Mouse (Mus musculus) MEL (cell line): ENCODE measurements around the gene U2af2. TPM values are rescaled to one million over a fixed set of nuclear protein-coding genes. Genes with fewer than 3 reads are reported as not detected.

Experiments used
- DNase-seq: peaks from one replicate; pipeline ENCODE4 v3.0.0; 2011; ENCODE audit warnings: low read depth, low spot score
- H3K27ac ChIP-seq: 2 replicates; pipeline ENCODE4 v1.5.1; 2012; ENCODE audit warnings: low read depth, mild to moderate bottlenecking, control low read depth, low read length, moderate library complexity; ENCODE audit not compliant: control insufficient read depth
- H3K27me3 ChIP-seq, 2 experiments: fragments of 150-350 bp in 1 of 2; sonication (generic) in 1 of 2; 2 replicates each; pipeline ENCODE4 v1.6.1; 2012; ENCODE audit warnings: low read length in 2 of 2, mild to moderate bottlenecking in 2 of 2, improper control_type of control experiment in 1 of 2, moderate library complexity in 1 of 2; ENCODE audit not compliant: insufficient read depth in 2 of 2, control insufficient read depth in 1 of 2
- H3K36me3 ChIP-seq, 2 experiments: 2 replicates each; pipeline ENCODE4 v1.6.1; 2012 to 2014; ENCODE audit warnings: low read length in 2 of 2, improper control_type of control experiment in 1 of 2, inconsistent platforms in 1 of 2, mild to moderate bottlenecking in 1 of 2; ENCODE audit not compliant: insufficient read depth in 2 of 2, control insufficient read depth in 1 of 2
- H3K4me1 ChIP-seq, 2 experiments: fragments of 150-350 bp in 1 of 2; sonication (generic) in 1 of 2; 2 replicates each; pipeline ENCODE4 v1.6.1; 2012; ENCODE audit warnings: low read length in 2 of 2, improper control_type of control experiment in 1 of 2, mild to moderate bottlenecking in 1 of 2; ENCODE audit not compliant: insufficient read depth in 2 of 2, control insufficient read depth in 1 of 2
- H3K4me3 ChIP-seq, 2 experiments: fragments of 150-350 bp in 1 of 2; sonication (generic) in 1 of 2; 2 replicates each; pipeline ENCODE4 v1.5.1; 2012; ENCODE audit warnings: low read depth in 2 of 2, low read length in 2 of 2, mild to moderate bottlenecking in 2 of 2, moderate library complexity in 2 of 2, control low read depth in 1 of 2, improper control_type of control experiment in 1 of 2; ENCODE audit not compliant: control insufficient read depth in 1 of 2, insufficient read depth in 1 of 2
- H3K79me2 ChIP-seq: 2 replicates; pipeline ENCODE4 v1.6.1; 2012; ENCODE audit warnings: mild to moderate bottlenecking, low read length, moderate library complexity; ENCODE audit not compliant: control insufficient read depth, poor library complexity, insufficient read depth
- H3K9ac ChIP-seq: 2 replicates; pipeline ENCODE4 v1.6.1; 2012; ENCODE audit warnings: low read depth, mild to moderate bottlenecking, control low read depth, low read length, moderate library complexity; ENCODE audit not compliant: control insufficient read depth, poor library complexity, severe bottlenecking
- H3K9me3 ChIP-seq: fragments of 150-350 bp; sonication (generic); replicated peaks from 2 replicates; pipeline ENCODE4 v1.6.1; 2012; ENCODE audit warnings: mild to moderate bottlenecking, low read length, improper control_type of control experiment, moderate library complexity; ENCODE audit not compliant: insufficient read depth
- BHLHE40 ChIP-seq: IDR thresholded peaks from 2 replicates; pipeline ENCODE4 v1.6.1; 2012; ENCODE audit warnings: low read depth, mild to moderate bottlenecking, inconsistent platforms, low read length, improper control_type of control experiment, borderline replicate concordance
- CHD1 ChIP-seq: IDR thresholded peaks from 2 replicates; pipeline ENCODE4 v1.6.1; 2012; ENCODE audit warnings: low read depth, mild to moderate bottlenecking, inconsistent platforms, low read length, improper control_type of control experiment
- CTCF ChIP-seq, 3 experiments: IDR thresholded peaks in 2 of 3; conservative IDR thresholded peaks in 1 of 3; 2 replicates each; pipeline ENCODE4 v1.5.1; 2011 to 2012; ENCODE audit warnings: low read length in 3 of 3, low read depth in 2 of 3, mild to moderate bottlenecking in 2 of 3, improper control_type of control experiment in 1 of 3, inconsistent platforms in 1 of 3, mixed read lengths in 1 of 3, moderate library complexity in 1 of 3; ENCODE audit not compliant: control insufficient read depth in 1 of 3, insufficient read depth in 1 of 3, poor library complexity in 1 of 3, severe bottlenecking in 1 of 3
- GABPA ChIP-seq: IDR thresholded peaks from 2 replicates; pipeline ENCODE4 v1.6.1; 2012; ENCODE audit warnings: low read depth, mild to moderate bottlenecking, inconsistent platforms, low read length, improper control_type of control experiment, moderate library complexity
- GATA1 ChIP-seq: IDR thresholded peaks from 2 replicates; pipeline ENCODE4 v1.6.1; 2011; ENCODE audit warnings: low read depth, low read length, improper control_type of control experiment
- JUND ChIP-seq: IDR thresholded peaks from 2 replicates; pipeline ENCODE4 v1.6.1; 2011; ENCODE audit warnings: low read depth, mild to moderate bottlenecking, improper control_type of control experiment, low read length
- KAT2A ChIP-seq: conservative IDR thresholded peaks from 2 replicates; pipeline ENCODE4 v1.6.1; 2012; ENCODE audit warnings: low read depth, low read length, improper control_type of control experiment, inconsistent platforms
- MAFK ChIP-seq: IDR thresholded peaks from 2 replicates; pipeline ENCODE4 v1.6.1; 2011; ENCODE audit warnings: low read depth, mild to moderate bottlenecking, low read length, improper control_type of control experiment, borderline replicate concordance
- MAX ChIP-seq: IDR thresholded peaks from 2 replicates; pipeline ENCODE4 v1.6.1; 2011; ENCODE audit warnings: low read length, improper control_type of control experiment
- MXI1 ChIP-seq: IDR thresholded peaks from 2 replicates; pipeline ENCODE4 v1.6.1; 2011; ENCODE audit warnings: mild to moderate bottlenecking, low read depth, low read length, improper control_type of control experiment
- MYB ChIP-seq: IDR thresholded peaks from 2 replicates; pipeline ENCODE4 v1.6.1; 2011; ENCODE audit warnings: mild to moderate bottlenecking, low read depth, low read length, improper control_type of control experiment
- MYC ChIP-seq: IDR thresholded peaks from 2 replicates; pipeline ENCODE4 v1.6.1; 2011; ENCODE audit warnings: low read depth, mild to moderate bottlenecking, low read length, improper control_type of control experiment, moderate library complexity
- POLR2AphosphoS5 ChIP-seq: IDR thresholded peaks from 2 replicates; pipeline ENCODE4 v1.6.1; 2012; ENCODE audit warnings: low read depth, borderline replicate concordance, mild to moderate bottlenecking, inconsistent platforms, low read length, moderate library complexity, mixed read lengths
- RAD21 ChIP-seq: IDR thresholded peaks from 2 replicates; pipeline ENCODE4 v1.6.1; 2011; ENCODE audit warnings: mild to moderate bottlenecking, low read depth, low read length, improper control_type of control experiment
- SIN3A ChIP-seq: IDR thresholded peaks from 2 replicates; pipeline ENCODE4 v1.6.1; 2012; ENCODE audit warnings: low read length, improper control_type of control experiment, inconsistent platforms
- SMC3 ChIP-seq: IDR thresholded peaks from 2 replicates; pipeline ENCODE4 v1.6.1; 2011; ENCODE audit warnings: low read depth, low read length, improper control_type of control experiment
- TBP ChIP-seq: IDR thresholded peaks from 2 replicates; pipeline ENCODE4 v1.8.0; 2011; ENCODE audit warnings: low read depth, low read length, improper control_type of control experiment
- TCF12 ChIP-seq: IDR thresholded peaks from 2 replicates; pipeline ENCODE4 v1.6.1; 2014; ENCODE audit warnings: low read depth, mild to moderate bottlenecking, inconsistent platforms, low read length, improper control_type of control experiment, moderate library complexity
- USF2 ChIP-seq, 2 experiments: IDR thresholded peaks; 2 replicates each; pipeline ENCODE4 v1.6.1; 2011 to 2012; ENCODE audit warnings: improper control_type of control experiment in 2 of 2, low read length in 2 of 2, borderline replicate concordance in 1 of 2, inconsistent platforms in 1 of 2, low read depth in 1 of 2, mild to moderate bottlenecking in 1 of 2; ENCODE audit not compliant: insufficient read depth in 1 of 2
- ZKSCAN1 ChIP-seq: IDR thresholded peaks from 2 replicates; pipeline ENCODE4 v1.6.1; 2012; ENCODE audit warnings: low read depth, mild to moderate bottlenecking, inconsistent platforms, low read length, improper control_type of control experiment, moderate library complexity
- ZMIZ1 ChIP-seq: IDR thresholded peaks from 2 replicates; pipeline ENCODE4 v1.6.1; 2012; ENCODE audit warnings: low read depth, mild to moderate bottlenecking, inconsistent platforms, low read length, improper control_type of control experiment, moderate library complexity
- polyA plus RNA-seq, 2 experiments: library from polyadenylated mRNA; stranded (reverse) in 1 of 2; unstranded in 1 of 2; fragments of >175 nt in 1 of 2; fragments of >200 nt in 1 of 2; gene quantifications; 2 replicates each; pipeline versions ENCODE4 v1.2.1 to v1.2.4; 2012; ENCODE audit warnings: low replicate concordance in 2 of 2, low read depth in 1 of 2; ENCODE audit not compliant: insufficient read length in 2 of 2, insufficient read depth in 1 of 2, missing spikeins in 1 of 2
- total RNA-seq: library from RNA; depleted of rRNA; stranded (reverse); fragments of 300-350 nt; gene quantifications from 2 replicates; pipeline ENCODE4 v1.2.3, GENCODE M21; 2012

The U2af2 gene
- total and polyA plus RNA-seq, 3 experiments = 311 to 491 (median 477) TPM

DNA sequence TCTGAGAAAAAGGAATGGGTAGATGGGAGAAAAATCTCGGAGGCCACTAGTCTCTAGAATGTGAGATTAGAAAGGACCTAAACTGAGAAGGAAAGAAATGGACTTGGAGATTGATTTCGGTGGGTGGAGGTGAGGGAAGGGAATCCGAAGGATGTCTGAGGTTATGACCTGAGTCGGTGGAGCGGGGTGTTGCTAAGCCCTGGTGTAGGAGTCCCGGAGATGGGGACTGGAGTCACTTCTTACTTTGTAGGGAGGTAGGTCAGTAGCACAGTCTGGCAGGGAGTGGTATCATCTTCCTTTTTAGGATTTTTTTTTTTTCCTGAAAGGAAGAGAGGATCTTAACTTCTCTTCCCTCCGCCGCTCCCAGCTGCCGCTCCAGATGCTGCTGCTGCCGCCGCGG lies 9.5 kb upstream of the U2af2 start:
- Histone ChIP-seq H3K79me2 (no peaks in the 10 kb centered on the region), H3K4me3 (no peak overlapping the region)

GRCm38 (mm10) chr7:5052931-5053343 lies 9.0 kb upstream of the U2af2 start:
- Histone ChIP-seq H3K9ac (no peak overlapping the region), H3K4me3 (no peak overlapping the region), H3K36me3 (no peaks in the 10 kb centered on the region), H3K79me2 (no peaks in the 10 kb centered on the region), H3K4me1 (no peaks in the 10 kb centered on the region), H3K9me3 (no peaks in the 10 kb centered on the region)
- DNase-seq = no peak
- TF ChIP-seq SMC3 = no peak
- TF ChIP-seq USF2 (IDR thresholded peaks at IDR 0.05; ENCODE audit: borderline replicate concordance in 1 of 2, insufficient read depth in 1 of 2, low read depth in 1 of 2, low read length in 2 of 2) = no peak
- no peak for TF ChIP-seq SIN3A
- no peak for TF ChIP-seq RAD21
- no peak for TF ChIP-seq POLR2AphosphoS5
- no peak for TF ChIP-seq GATA1
- TF ChIP-seq GABPA = no peak
- no peak for TF ChIP-seq ZKSCAN1
- TF ChIP-seq MAX = no peak
- TF ChIP-seq MYC = no peak
- TF ChIP-seq CTCF (IDR thresholded peaks at IDR 0.05 in 2 of 3, conservative IDR thresholded peaks at IDR 0.05 in 1 of 3; ENCODE audit: control insufficient read depth in 1 of 3, insufficient read depth in 1 of 3, low read depth in 2 of 3, low read length in 3 of 3, poor library complexity in 1 of 3, severe bottlenecking in 1 of 3) = no peak
- no peak for TF ChIP-seq MAFK
- no peak for TF ChIP-seq ZMIZ1
- TF ChIP-seq TCF12 = no peak
- TF ChIP-seq, all 39 proteins: peak for 0
- no peak overlapping the region for H3K27ac ChIP-seq
- H3K27me3 ChIP-seq = no peaks in the 10 kb centered on the region

More for the DNA sequence above, 9.5 kb upstream of the U2af2 start:
- Histone ChIP-seq H3K27ac (no peak overlapping the region), H3K27me3 (no peaks in the 10 kb centered on the region), H3K36me3 (no peaks in the 10 kb centered on the region), H3K9me3 (no peaks in the 10 kb centered on the region), H3K4me1 (no peaks in the 10 kb centered on the region), H3K9ac (no peak overlapping the region; the same call in 1 of the 2 replicates)
- TF ChIP-seq GATA1 (no peak), GABPA (no peak), BHLHE40 (no peak), MYB (no peak), JUND (no peak), CTCF (IDR thresholded peaks at IDR 0.05 in 2 of 3, conservative IDR thresholded peaks at IDR 0.05 in 1 of 3; ENCODE audit: control insufficient read depth in 1 of 3, insufficient read depth in 1 of 3, low read depth in 2 of 3, low read length in 3 of 3, poor library complexity in 1 of 3, severe bottlenecking in 1 of 3) (no peak), MXI1 (no peak), KAT2A (no peak), TBP (no peak), CHD1 (no peak)
- no peak for DNase-seq
